Mouse (Mus musculus) heart, embryonic 14.5 days (tissue): ENCODE measurements around the gene Blvrb. TPM values are rescaled to one million over a fixed set of nuclear protein-coding genes. Genes with fewer than 3 reads are reported as not detected.

Source experiments
- ATAC-seq: fragments of 200-750 bp; cut with Nextera tagmentation; 2 replicates; pipeline ENCODE4 v1.8.0; 2017; ENCODE audit warnings: low read depth, moderate TSS enrichment; ENCODE audit not compliant: insufficient number of reproducible peaks, insufficient read depth, low FRiP score
- H3K27ac ChIP-seq, 2 experiments: fragments of 200-500 bp in 1 of 2; fragments of 300-500 bp in 1 of 2; sonication (generic) in 1 of 2; replicated peaks in 1 of 2; 2 replicates each; pipeline ENCODE4 v1.5.1; 2012 to 2014; ENCODE audit warnings: low read depth in 2 of 2, low read length in 2 of 2, control low read depth in 1 of 2, mild to moderate bottlenecking in 1 of 2, mixed read lengths in 1 of 2; ENCODE audit not compliant: control insufficient read depth in 1 of 2, insufficient read depth in 1 of 2
- H3K27me3 ChIP-seq: fragments of 300-500 bp; sonication (generic); 2 replicates; pipeline ENCODE4 v1.6.1; 2014; ENCODE audit warnings: mild to moderate bottlenecking, low read length, control low read depth; ENCODE audit not compliant: control insufficient read depth, insufficient read depth
- H3K36me3 ChIP-seq: fragments of 300-500 bp; sonication (generic); 2 replicates; pipeline ENCODE4 v1.6.1; 2014; ENCODE audit warnings: mild to moderate bottlenecking, control low read depth, low read length, mixed read lengths; ENCODE audit not compliant: control insufficient read depth, insufficient read depth
- H3K4me1 ChIP-seq, 2 experiments: fragments of 200-500 bp in 1 of 2; fragments of 300-500 bp in 1 of 2; sonication (generic) in 1 of 2; 2 replicates each; pipeline ENCODE4 v1.6.1; 2012 to 2014; ENCODE audit warnings: low read length in 2 of 2, control low read depth in 1 of 2, mixed read lengths in 1 of 2; ENCODE audit not compliant: control insufficient read depth in 2 of 2, insufficient read depth in 2 of 2
- H3K4me2 ChIP-seq: fragments of 300-500 bp; sonication (generic); 2 replicates; pipeline ENCODE4 v1.6.1; 2014; ENCODE audit warnings: mild to moderate bottlenecking, low read length
- H3K4me3 ChIP-seq, 2 experiments: fragments of 200-500 bp in 1 of 2; fragments of 300-500 bp in 1 of 2; sonication (generic) in 1 of 2; 2 replicates each; pipeline ENCODE4 v1.5.1; 2012 to 2014; ENCODE audit warnings: low read length in 2 of 2, mild to moderate bottlenecking in 2 of 2, control low read depth in 1 of 2, low read depth in 1 of 2, moderate library complexity in 1 of 2; ENCODE audit not compliant: control insufficient read depth in 1 of 2, insufficient read depth in 1 of 2
- H3K9ac ChIP-seq: fragments of 300-500 bp; sonication (generic); 2 replicates; pipeline ENCODE4 v1.6.1; 2014; ENCODE audit warnings: mild to moderate bottlenecking, low read length
- H3K9me3 ChIP-seq: fragments of 300-500 bp; sonication (generic); 2 replicates; pipeline ENCODE4 v1.6.1; 2016; ENCODE audit warnings: low read length, control low read depth; ENCODE audit not compliant: control insufficient read depth
- WGBS: fragments of 180-500 bp; shearing (Covaris S2); extraction: QIAGEN DNeasy Blood & Tissue Kit; methylation state at CpG from one replicate; pipeline ENCODE4 v1.1.7; 2014; 5-methylcytosine and 5-hydroxymethylcytosine counted together
- polyA plus RNA-seq: library from polyadenylated mRNA; unstranded; fragments of >200 nt; fragmentation: Nextera tagmentation; extraction: Ambion mirVana; gene quantifications from 2 replicates; pipeline ENCODE4 v1.2.1, GENCODE M21; 2014

Blvrb gene
- polyA plus RNA-seq, 1 experiment from 2014 or later, result 49.7 TPM

DNA sequence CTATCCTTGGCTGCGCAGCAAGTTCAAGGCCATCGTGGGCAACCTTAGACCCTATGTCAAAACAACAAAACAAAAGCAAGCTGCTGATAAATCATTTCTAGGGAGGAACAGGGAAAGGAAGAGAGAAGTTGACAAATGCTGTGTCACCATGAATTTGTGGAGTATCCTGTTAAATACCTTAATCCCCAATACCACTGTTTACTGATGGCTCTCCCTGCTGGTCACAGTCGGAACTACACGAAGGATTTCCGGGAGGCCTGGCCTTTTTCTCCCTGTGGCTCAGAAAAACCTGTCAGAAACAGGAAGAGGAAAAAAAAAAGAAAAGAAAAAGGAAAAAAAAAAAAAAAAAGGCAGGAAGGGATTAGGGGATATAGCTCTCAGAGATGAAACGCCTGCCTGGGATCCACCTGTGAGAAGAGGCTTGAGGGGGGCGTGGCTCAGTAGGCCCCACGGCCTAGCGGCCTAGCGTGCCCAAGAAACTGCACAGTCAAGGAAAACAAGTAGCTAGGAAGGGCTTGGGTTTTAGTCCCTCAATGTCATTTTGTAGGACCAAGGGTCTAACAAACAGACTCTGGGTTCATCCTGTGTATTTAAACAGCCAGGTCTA lies 1.6 kb downstream of the Blvrb start:
- H3K9ac ChIP-seq, result no peak overlapping the region; the same call in 1 of the 2 replicates
- H3K27me3 ChIP-seq, result peaks cover 24% of the 10 kb centered on the region
- no peaks in the 10 kb centered on the region for H3K36me3 ChIP-seq
- H3K4me2 ChIP-seq, result no peak overlapping the region; the same call in 1 of the 2 replicates
- H3K27ac ChIP-seq, result 0 out of 4 replicates have a peak overlapping the region, but pooled peaks of 1 of the 2 experiments have one; percentile 6
- no peak for ATAC-seq
- no peaks in the 10 kb centered on the region for H3K9me3 ChIP-seq
- WGBS, result 57% methylated on average over 10 of the region's 10 CpGs
- no peak overlapping the region for H3K4me3 ChIP-seq
- peaks cover 5 to 23% of the 10 kb centered on the region in 2 experiments; a peak in 3 of 4 replicates for H3K4me1 ChIP-seq

DNA sequence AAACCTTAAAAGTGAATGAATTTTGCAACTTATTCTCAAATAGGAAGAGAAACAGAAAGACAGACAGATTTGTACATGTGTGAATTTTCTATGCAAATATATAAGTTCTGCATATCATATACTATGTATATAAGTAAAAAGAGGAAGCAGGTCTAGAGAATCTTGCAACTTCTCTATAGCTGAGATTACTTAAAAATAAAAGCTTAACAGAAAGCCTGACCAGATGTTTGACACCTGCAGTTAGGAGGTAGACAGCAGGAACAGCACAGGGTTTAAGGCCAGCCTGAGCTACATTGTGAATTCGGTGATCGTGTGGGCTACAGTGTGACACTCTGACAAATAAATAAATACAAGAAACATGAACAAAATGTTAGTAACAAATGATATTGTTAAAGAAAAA lies 3.6 kb downstream of the Blvrb start:
- Histone ChIP-seq H3K9me3 (no peaks in the 10 kb centered on the region), H3K4me1 (peaks cover 5 to 18% of the 10 kb centered on the region in 2 experiments; a peak in 3 of 4 replicates), H3K27me3 (peaks cover 5% of the 10 kb centered on the region; the same call in 1 of the 2 replicates), H3K27ac (no peak overlapping the region), H3K9ac (no peak overlapping the region), H3K4me3 (no peak overlapping the region), H3K36me3 (no peaks in the 10 kb centered on the region), H3K4me2 (no peak overlapping the region)
- 93% methylated on average over 2 of the region's 2 CpGs for WGBS
- no peak for ATAC-seq

DNA sequence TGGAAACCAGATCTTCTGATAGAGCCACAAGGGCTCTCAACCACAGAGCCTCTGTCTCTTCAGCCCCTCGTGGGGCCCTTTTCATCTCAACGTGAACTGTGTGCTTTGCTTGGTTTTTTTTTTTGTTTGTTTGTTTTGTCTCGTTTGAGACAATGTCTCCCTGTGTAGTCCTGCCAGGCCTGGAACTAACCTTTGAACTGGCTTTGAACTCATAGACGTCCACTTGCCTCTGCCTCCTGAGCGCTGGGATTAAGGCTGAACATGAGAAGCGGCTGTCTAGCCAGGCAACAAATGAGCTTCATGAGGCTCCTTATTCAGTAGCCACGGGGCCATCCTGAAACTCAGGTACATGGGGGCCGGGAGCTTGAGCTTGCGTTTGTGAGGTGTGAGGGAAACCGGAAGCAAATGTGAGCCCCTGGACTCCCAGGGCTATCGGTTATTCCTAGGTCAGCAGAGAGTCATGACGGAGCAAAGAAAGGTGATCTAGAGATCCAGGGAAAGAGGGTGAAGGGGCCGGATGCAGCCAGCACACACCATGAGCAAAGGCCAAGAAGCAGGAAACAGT lies 4.5 kb downstream of the Blvrb start:
- peaks cover 5 to 9% of the 10 kb centered on the region in 2 experiments; a peak in 2 of 4 replicates for H3K4me1 ChIP-seq
- no peaks in the 10 kb centered on the region for H3K36me3 ChIP-seq
- H3K4me2 ChIP-seq, result no peak overlapping the region
- no peaks in the 10 kb centered on the region for H3K9me3 ChIP-seq
- H3K27me3 ChIP-seq, result no peaks in the 10 kb centered on the region
- no peak overlapping the region for H3K27ac ChIP-seq
- no peak overlapping the region for H3K4me3 ChIP-seq
- 57% methylated on average over 13 of the region's 13 CpGs for WGBS
- ATAC-seq, result no peak
- H3K9ac ChIP-seq, result no peak overlapping the region

DNA sequence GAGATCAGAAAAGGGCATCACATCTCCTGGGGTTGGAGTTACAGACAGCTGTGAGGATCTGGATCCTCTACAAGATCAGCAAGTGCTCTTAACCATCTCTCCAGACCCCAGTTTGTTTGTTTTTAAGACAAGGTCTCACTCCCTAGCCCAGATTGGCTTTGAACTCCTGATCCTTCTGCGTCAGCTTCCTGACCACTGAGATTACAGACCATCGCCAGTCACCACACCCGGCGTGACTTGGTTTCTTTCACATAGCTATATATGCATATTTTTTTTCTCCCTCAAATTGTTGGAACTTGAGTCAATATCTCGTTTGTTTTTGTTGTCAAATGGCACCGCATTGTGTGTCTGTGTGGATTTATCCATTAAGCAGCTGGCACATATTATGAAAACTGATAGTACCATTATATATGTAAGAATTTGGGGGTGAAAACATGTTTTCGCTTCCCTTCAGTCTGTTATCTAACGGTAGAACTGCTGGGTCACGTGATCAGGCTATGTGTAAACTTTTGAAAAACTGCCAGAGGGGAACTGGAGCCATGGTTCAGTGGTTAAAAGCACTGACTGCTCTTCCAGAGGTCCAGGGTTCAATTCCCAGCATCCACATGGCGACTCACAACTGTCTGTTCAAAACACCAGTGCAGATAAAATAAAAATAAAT lies 6.8 kb downstream of the Blvrb start:
- no peak overlapping the region for H3K4me3 ChIP-seq
- H3K4me2 ChIP-seq, result no peak overlapping the region
- no peaks in the 10 kb centered on the region for H3K27me3 ChIP-seq
- no peak overlapping the region for H3K9ac ChIP-seq
- no peak overlapping the region for H3K27ac ChIP-seq
- H3K9me3 ChIP-seq, result no peaks in the 10 kb centered on the region
- 57% methylated on average over 10 of the region's 10 CpGs for WGBS
- ATAC-seq, result no peak
- H3K36me3 ChIP-seq, result no peaks in the 10 kb centered on the region
- H3K4me1 ChIP-seq, result no peaks in the 10 kb centered on the region

DNA sequence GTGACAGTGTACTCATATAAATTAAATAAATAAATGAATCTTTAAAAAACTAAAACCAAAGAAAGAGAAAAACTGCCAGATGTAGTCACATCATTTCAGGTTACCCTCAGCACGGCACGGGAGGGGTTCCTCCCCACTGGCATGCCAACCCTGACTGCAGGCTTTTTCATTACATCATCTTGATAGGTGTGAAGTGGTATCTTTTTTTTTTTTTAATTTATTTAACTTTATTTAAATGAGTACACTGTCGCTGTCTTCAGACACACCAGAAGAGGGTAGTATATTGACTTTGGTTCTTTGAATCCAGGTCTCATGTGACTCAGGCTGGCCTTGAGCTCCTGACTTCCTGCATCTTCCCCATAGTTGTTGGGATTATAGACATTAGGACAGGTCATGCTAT lies 7.5 kb downstream of the Blvrb start:
- H3K4me1 ChIP-seq, result no peaks in the 10 kb centered on the region
- H3K4me2 ChIP-seq, result no peak overlapping the region
- no peaks in the 10 kb centered on the region for H3K36me3 ChIP-seq
- WGBS, result 94% methylated on average over 3 of the region's 3 CpGs
- no peak overlapping the region for H3K9ac ChIP-seq
- no peak for ATAC-seq
- H3K27me3 ChIP-seq, result no peaks in the 10 kb centered on the region
- H3K9me3 ChIP-seq, result no peaks in the 10 kb centered on the region
- no peak overlapping the region for H3K27ac ChIP-seq
- no peak overlapping the region for H3K4me3 ChIP-seq

DNA sequence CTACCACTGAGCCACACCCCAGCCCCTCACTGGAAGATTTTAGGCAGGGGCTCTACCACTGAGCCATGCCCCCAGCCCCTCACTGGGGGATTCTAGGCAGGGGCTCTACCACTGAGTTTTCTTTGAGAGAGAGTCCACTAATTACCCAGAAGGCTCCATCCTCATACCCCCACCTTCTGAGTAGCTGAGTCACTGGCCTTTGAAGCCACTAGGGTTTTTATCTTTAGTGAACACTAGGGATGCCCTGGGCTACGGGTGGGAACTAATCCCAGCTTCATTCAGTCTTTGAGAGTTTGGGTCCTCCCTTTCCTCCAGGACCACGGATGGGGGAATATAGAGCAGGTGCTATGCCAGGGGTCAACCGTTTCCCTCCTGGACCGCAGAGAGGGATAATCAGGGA lies 10.8 kb downstream of the Blvrb start:
- no peak for ATAC-seq
- H3K27ac ChIP-seq, result no peak overlapping the region
- H3K4me1 ChIP-seq, result no peaks in the 10 kb centered on the region
- H3K9ac ChIP-seq, result no peak overlapping the region
- 0 out of 2 replicates have a peak, but pooled peaks cover 4% of the 10 kb centered on the region for H3K36me3 ChIP-seq
- no peak overlapping the region for H3K4me2 ChIP-seq
- H3K4me3 ChIP-seq, result no peak overlapping the region
- H3K9me3 ChIP-seq, result no peaks in the 10 kb centered on the region
- no peaks in the 10 kb centered on the region for H3K27me3 ChIP-seq
- 83% methylated on average over 4 of the region's 4 CpGs for WGBS

DNA sequence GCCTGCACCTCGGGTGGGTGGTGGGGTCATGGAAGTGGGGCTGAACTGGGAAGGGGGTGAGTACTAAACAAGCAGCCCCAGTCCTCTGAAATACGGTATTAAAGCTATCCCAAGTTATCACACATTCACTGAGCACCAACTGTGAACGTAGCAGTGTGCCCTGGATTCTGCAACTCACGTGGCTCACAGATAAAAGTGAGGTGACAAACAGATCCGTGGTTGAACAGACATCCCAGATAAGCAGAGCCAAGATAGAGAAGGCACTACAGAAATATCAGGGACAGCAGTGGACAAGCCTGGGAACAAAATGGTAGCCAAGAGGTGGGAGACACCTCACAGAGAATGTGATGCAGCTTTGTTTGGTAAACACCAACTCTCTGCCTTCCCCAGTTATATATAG lies 11.9 kb downstream of the Blvrb start:
- H3K4me2 ChIP-seq, result no peak overlapping the region
- no peak overlapping the region for H3K4me3 ChIP-seq
- H3K9ac ChIP-seq, result no peak overlapping the region
- H3K27me3 ChIP-seq, result no peaks in the 10 kb centered on the region
- 0 out of 2 replicates have a peak, but pooled peaks cover 4% of the 10 kb centered on the region for H3K36me3 ChIP-seq
- H3K9me3 ChIP-seq, result no peaks in the 10 kb centered on the region
- H3K27ac ChIP-seq, result no peak overlapping the region
- H3K4me1 ChIP-seq, result no peaks in the 10 kb centered on the region
- 54% methylated on average over 5 of the region's 5 CpGs for WGBS
- no peak for ATAC-seq
